Mouse (Mus musculus) midbrain, embryonic 13.5 days (tissue): ENCODE results near the gene Gas2l1. TPM values are rescaled to one million over a fixed set of nuclear protein-coding genes. Genes with fewer than 3 reads are reported as not detected.

Experiments
- ATAC-seq: fragments of 200-750 bp; cut with Nextera tagmentation; 2 replicates; pipeline ENCODE4 v1.8.0; 2017; ENCODE audit warnings: mild to moderate bottlenecking, moderate TSS enrichment, moderate library complexity
- H3K27ac ChIP-seq: fragments of 300-500 bp; sonication (generic); 2 replicates; pipeline ENCODE4 v1.5.1; 2015; ENCODE audit warnings: inconsistent platforms, mild to moderate bottlenecking, moderate library complexity
- H3K27me3 ChIP-seq: fragments of 300-500 bp; sonication (generic); 2 replicates; pipeline ENCODE4 v1.6.1; 2015; ENCODE audit warnings: mild to moderate bottlenecking, inconsistent platforms
- H3K36me3 ChIP-seq: fragments of 300-500 bp; sonication (generic); 2 replicates; pipeline ENCODE4 v1.6.1; 2015; ENCODE audit warnings: mild to moderate bottlenecking, inconsistent platforms
- H3K4me1 ChIP-seq: fragments of 300-500 bp; sonication (generic); replicated peaks from 2 replicates; pipeline ENCODE4 v1.6.1; 2015; ENCODE audit warnings: inconsistent platforms
- H3K4me2 ChIP-seq: fragments of 300-500 bp; sonication (generic); replicated peaks from 2 replicates; pipeline ENCODE4 v1.6.1; 2015; ENCODE audit warnings: moderate library complexity, mild to moderate bottlenecking, inconsistent platforms
- H3K4me3 ChIP-seq: fragments of 300-500 bp; sonication (generic); replicated peaks from 2 replicates; pipeline ENCODE4 v1.5.1; 2015; ENCODE audit warnings: mild to moderate bottlenecking, inconsistent platforms
- H3K9ac ChIP-seq: fragments of 300-500 bp; sonication (generic); replicated peaks from 2 replicates; pipeline ENCODE4 v1.6.1; 2015; ENCODE audit warnings: mild to moderate bottlenecking, inconsistent platforms
- H3K9me3 ChIP-seq: fragments of 300-500 bp; sonication (generic); 2 replicates; pipeline ENCODE4 v1.6.1; 2016; ENCODE audit warnings: mild to moderate bottlenecking, inconsistent platforms
- WGBS: fragments of 180-500 bp; shearing (Covaris S2); methylation state at CpG from one replicate; pipeline ENCODE4 v1.1.7; 2015; 5-methylcytosine and 5-hydroxymethylcytosine counted together
- polyA plus RNA-seq: library from polyadenylated mRNA; unstranded; fragments of >200 nt; fragmentation: Nextera tagmentation; extraction: Ambion mirVana; gene quantifications from 2 replicates; pipeline ENCODE4 v1.2.1, GENCODE M21; 2015

Gene Gas2l1
- polyA plus RNA-seq, 1 experiment from 2014 or later = 20.9 TPM

- Histone ChIP-seq H3K4me1 (peaks cover 62% of the 10 kb centered on the region), H3K9ac (no peak overlapping the region), H3K9me3 (no peaks in the 10 kb centered on the region), H3K27ac (no peak overlapping the region), H3K4me2 (peak overlapping the region; percentile 86), H3K27me3 (peaks cover 70% of the 10 kb centered on the region), H3K36me3 (peaks cover 3% of the 10 kb centered on the region), H3K4me3 (peak overlapping the region; percentile 69)
- 62% methylated on average over 13 of the region's 13 CpGs for WGBS
- ATAC-seq = no peak
Measured at GRCm38 (mm10) chr11:5062860-5063505, 2.1 kb downstream of the Gas2l1 start.

- H3K36me3 ChIP-seq = no peaks in the 10 kb centered on the region; the same call in 1 of the 2 replicates
- peak overlapping the region; percentile 67 for H3K4me2 ChIP-seq
- peak overlapping the region; percentile 59 for H3K9ac ChIP-seq
- H3K27me3 ChIP-seq = peaks cover 76% of the 10 kb centered on the region
- no peaks in the 10 kb centered on the region for H3K9me3 ChIP-seq
- no peak for ATAC-seq
- H3K27ac ChIP-seq = no peak overlapping the region
- peaks cover 69% of the 10 kb centered on the region for H3K4me1 ChIP-seq
- peak overlapping the region; percentile 36 for H3K4me3 ChIP-seq
- 10% methylated on average over 13 of the region's 13 CpGs for WGBS
Measured at GRCm38 (mm10) chr11:5062326-5062725, 2.8 kb downstream of the Gas2l1 start.

DNA sequence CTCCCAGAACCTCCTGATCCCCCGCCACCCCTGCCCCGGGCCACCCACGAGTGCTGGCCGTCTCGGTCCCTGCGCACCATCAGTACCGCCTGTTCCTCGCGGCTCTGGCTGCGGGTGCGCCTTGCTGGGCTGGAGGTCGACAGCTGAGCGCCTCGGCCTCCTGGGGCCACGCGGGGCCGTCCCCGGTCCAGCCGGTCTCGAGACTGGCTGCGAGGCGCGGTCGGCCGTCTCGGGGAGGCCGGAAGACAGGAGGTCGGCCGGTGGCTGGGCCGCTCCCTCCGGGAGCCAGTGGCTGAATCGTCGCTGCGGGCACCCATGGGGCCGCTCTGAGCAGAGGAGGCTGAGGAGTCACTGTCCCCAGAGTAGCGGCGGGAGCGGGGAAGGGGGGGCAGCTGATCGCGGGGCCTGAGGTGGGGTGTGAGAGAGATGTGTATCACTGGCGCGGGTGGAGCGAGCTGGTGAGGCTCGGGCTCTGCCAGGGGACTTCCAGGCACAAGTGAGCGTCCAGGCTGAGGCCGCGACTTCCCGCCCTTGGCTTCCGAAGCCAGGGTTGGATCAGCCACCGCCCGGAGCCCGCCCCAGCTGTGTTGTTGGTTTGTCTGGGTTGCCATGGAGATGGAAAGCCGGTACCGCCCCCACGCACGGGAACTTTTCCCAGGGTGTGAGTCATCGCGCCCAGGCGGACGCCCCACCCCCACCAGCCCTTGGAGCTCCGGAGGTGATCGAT is 3.6 kb downstream of the Gas2l1 start:
- Histone ChIP-seq H3K9me3 (no peaks in the 10 kb centered on the region), H3K4me2 (peak overlapping the region; percentile 67), H3K27me3 (peaks cover 84% of the 10 kb centered on the region), H3K4me1 (peaks cover 76% of the 10 kb centered on the region), H3K36me3 (no peaks in the 10 kb centered on the region; the same call in 1 of the 2 replicates), H3K9ac (peak overlapping the region; percentile 59), H3K27ac (no peak overlapping the region), H3K4me3 (peak overlapping the region; percentile 36)
- ATAC-seq = peak; percentile 9
- WGBS = 1% methylated on average over 62 of the region's 62 CpGs

GRCm38 (mm10) chr11:5060756-5061412 is 4.2 kb downstream of the Gas2l1 start:
- Histone ChIP-seq H3K9me3 (no peaks in the 10 kb centered on the region), H3K4me1 (peaks cover 83% of the 10 kb centered on the region), H3K9ac (peak overlapping the region; percentile 59), H3K27ac (no peak overlapping the region), H3K4me3 (peak overlapping the region; percentile 36), H3K36me3 (no peaks in the 10 kb centered on the region; the same call in 1 of the 2 replicates), H3K27me3 (peaks cover 91% of the 10 kb centered on the region), H3K4me2 (peak overlapping the region; percentile 67)
- ATAC-seq = no peak
- WGBS = 51% methylated on average over 28 of the region's 28 CpGs

DNA sequence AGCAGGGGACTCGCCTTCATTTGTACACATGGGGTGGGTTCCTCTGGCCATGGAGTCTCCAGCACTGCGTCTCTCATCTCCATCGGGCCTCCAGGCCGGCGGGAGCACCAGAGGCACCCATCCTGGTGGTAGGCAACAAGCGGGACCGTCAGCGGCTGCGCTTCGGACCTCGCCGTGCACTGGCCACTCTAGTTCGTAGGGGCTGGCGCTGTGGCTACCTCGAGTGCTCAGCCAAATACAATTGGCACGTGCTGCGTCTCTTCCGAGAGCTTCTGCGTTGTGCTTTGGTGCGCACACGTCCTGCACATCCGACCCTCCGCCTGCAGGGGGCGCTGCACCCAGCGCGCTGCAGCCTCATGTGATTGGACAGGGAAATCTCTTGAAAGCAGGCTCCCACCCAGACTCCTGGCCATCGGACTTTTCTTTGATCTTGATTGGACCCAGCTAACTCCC is 5.4 kb downstream of the Gas2l1 start:
- H3K9me3 ChIP-seq = no peaks in the 10 kb centered on the region
- no peak overlapping the region for H3K4me2 ChIP-seq
- H3K27me3 ChIP-seq = peaks cover 98% of the 10 kb centered on the region
- no peak overlapping the region for H3K9ac ChIP-seq
- peaks cover 84% of the 10 kb centered on the region for H3K4me1 ChIP-seq
- H3K27ac ChIP-seq = no peak overlapping the region
- no peak overlapping the region for H3K4me3 ChIP-seq
- no peaks in the 10 kb centered on the region; the same call in 1 of the 2 replicates for H3K36me3 ChIP-seq
- ATAC-seq = no peak
- 8% methylated on average over 27 of the region's 27 CpGs for WGBS

- Histone ChIP-seq H3K4me3 (no peak overlapping the region), H3K27me3 (peaks cover 93% of the 10 kb centered on the region), H3K36me3 (no peaks in the 10 kb centered on the region; the same call in 1 of the 2 replicates), H3K27ac (no peak overlapping the region), H3K4me2 (no peak overlapping the region), H3K9ac (no peak overlapping the region), H3K4me1 (peaks cover 79% of the 10 kb centered on the region), H3K9me3 (no peaks in the 10 kb centered on the region)
- 30% methylated on average over 14 of the region's 14 CpGs for WGBS
- ATAC-seq = no peak
Measured at GRCm38 (mm10) chr11:5059230-5059629, 5.9 kb downstream of the Gas2l1 start.

DNA sequence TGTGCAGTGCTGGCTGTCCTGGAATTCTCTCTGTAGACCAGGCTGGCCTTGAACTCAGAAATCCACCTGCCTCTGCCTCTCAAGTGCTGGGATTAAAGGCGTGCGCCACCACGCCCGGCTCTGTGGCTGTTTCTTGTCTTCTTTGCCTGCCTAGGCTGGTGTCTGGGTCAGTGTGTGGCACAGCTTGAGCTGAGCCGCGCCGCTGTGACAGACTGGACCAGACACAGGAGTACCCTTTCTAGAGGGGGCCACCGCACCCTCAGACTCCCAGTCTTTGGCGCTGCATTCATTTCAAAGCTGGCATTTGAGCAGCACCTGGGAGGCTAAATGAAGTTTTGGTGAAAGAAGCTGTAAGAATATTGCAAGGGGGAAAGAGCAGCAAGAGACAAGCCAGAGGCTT is 6.3 kb downstream of the Gas2l1 start:
- no peak overlapping the region for H3K27ac ChIP-seq
- H3K9me3 ChIP-seq = no peaks in the 10 kb centered on the region
- WGBS = 24% methylated on average over 9 of the region's 9 CpGs
- no peak overlapping the region; the same call in 1 of the 2 replicates for H3K4me3 ChIP-seq
- peaks cover 89% of the 10 kb centered on the region for H3K27me3 ChIP-seq
- no peak overlapping the region for H3K9ac ChIP-seq
- H3K4me1 ChIP-seq = peaks cover 74% of the 10 kb centered on the region
- H3K36me3 ChIP-seq = no peaks in the 10 kb centered on the region; the same call in 1 of the 2 replicates
- H3K4me2 ChIP-seq = no peak overlapping the region
- no peak for ATAC-seq

DNA sequence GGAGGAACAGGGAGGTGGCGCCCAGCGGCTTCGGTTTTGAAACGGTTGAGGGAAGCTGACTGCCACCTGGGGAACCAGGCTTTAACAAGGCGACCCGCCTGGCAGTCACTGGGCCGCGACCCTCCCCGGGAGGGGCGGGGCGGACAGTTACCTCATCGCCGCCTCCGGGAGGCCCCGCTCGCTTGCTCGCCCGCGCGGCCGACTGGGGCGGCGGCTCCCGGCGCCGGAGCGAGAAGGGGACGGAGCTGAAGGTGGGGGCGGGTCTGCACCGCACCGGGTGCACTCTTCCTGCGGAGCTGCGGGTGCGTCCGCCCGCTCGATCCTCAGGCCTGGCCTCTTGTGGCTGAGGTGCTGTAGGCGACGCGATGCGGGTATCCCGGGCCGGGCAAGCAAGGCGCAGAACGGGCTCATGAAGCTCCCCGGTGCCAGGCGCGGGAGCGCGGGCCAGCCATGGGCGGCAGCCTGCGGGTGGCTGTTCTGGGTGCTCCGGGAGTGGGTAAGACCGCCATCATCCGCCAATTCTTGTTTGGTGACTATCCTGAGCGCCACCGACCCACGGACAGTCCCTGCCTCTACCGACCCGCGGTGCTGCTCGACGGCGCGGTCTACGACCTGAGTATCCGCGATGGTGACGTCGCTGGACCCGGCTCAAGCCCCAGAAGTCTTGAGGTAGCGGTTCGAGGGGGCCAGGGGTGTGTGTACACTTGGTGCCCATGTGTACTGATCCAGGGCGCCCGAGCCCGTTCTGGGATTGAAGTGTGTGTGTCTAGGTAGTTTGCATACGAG is 7.1 kb downstream of the Gas2l1 start, which contains the start of gene Rasl10a:
Rasl10a (plus strand) TSS at position 273 of the 786 bp plus-strand sequence.
- ATAC-seq = 0 out of 2 replicates have a peak, but pooled peaks have one; percentile 5
- H3K4me1 ChIP-seq = peaks cover 67% of the 10 kb centered on the region

DNA sequence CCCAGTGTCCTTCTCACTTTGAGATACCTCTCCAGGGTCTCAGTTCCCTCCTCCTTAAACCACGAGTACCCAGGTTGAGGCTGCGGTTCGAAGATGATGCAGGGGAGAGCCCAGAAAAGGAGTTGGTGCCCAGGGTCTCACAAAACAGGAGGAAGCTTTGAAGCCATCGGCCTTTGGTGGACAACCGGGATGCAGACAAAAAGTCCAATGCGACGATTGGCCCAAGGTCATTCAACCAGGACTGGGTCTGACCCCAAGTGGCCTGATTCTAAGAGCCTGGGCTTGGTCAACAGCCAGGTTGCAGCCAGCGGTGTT is 7.6 kb downstream of the Gas2l1 start:
- H3K27me3 ChIP-seq = peaks cover 76% of the 10 kb centered on the region
- no peaks in the 10 kb centered on the region; the same call in 1 of the 2 replicates for H3K36me3 ChIP-seq
- H3K9ac ChIP-seq = peak overlapping the region; percentile 68
- no peak for ATAC-seq
- H3K4me1 ChIP-seq = peaks cover 61% of the 10 kb centered on the region
- no peaks in the 10 kb centered on the region for H3K9me3 ChIP-seq
- WGBS = 16% methylated on average over 8 of the region's 8 CpGs
- H3K4me2 ChIP-seq = peak overlapping the region; percentile 85
- H3K4me3 ChIP-seq = peak overlapping the region; percentile 49
- no peak overlapping the region for H3K27ac ChIP-seq

More for the DNA sequence above, 7.1 kb downstream of the Gas2l1 start, which contains the start of gene Rasl10a:
- Histone ChIP-seq H3K4me3 (peak within 1 kb of the TSS; percentile 49), H3K9ac (peak within 1 kb of the TSS; percentile 68), H3K36me3 (no peaks in the 10 kb centered on the region; the same call in 1 of the 2 replicates), H3K27ac (no peak within 1 kb of the TSS), H3K9me3 (no peaks in the 10 kb centered on the region), H3K4me2 (peak within 1 kb of the TSS; percentile 85), H3K27me3 (peaks cover 81% of the 10 kb centered on the region)
- WGBS = 1% methylated on average over 76 of the region's 77 CpGs

DNA sequence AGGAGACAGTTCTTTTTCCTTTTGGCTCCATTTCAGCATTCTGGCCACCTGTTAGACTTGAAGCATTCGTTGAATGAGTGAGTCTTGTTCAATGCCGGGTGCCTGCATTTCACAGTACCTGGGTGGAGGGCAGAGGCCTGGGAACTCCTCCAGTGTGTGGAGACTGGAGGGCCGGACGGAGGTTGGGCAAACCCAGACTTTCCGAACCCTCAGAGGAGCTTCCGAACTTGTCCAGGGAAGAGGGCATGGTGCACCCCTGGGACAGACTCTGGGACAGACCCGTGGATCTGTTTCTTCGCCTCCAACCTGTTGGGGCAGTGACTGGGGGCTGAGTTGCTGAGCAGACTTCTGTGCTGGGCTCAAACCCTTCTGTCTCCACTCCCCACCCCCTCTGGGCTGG is 8.1 kb downstream of the Gas2l1 start:
- no peak overlapping the region for H3K27ac ChIP-seq
- no peak overlapping the region for H3K4me2 ChIP-seq
- H3K36me3 ChIP-seq = no peaks in the 10 kb centered on the region; the same call in 1 of the 2 replicates
- peaks cover 72% of the 10 kb centered on the region for H3K27me3 ChIP-seq
- H3K4me1 ChIP-seq = peaks cover 57% of the 10 kb centered on the region
- H3K4me3 ChIP-seq = no peak overlapping the region
- no peak for ATAC-seq
- WGBS = 53% methylated on average over 8 of the region's 8 CpGs
- H3K9me3 ChIP-seq = no peaks in the 10 kb centered on the region
- H3K9ac ChIP-seq = no peak overlapping the region
